In the genomic region with DNA sequence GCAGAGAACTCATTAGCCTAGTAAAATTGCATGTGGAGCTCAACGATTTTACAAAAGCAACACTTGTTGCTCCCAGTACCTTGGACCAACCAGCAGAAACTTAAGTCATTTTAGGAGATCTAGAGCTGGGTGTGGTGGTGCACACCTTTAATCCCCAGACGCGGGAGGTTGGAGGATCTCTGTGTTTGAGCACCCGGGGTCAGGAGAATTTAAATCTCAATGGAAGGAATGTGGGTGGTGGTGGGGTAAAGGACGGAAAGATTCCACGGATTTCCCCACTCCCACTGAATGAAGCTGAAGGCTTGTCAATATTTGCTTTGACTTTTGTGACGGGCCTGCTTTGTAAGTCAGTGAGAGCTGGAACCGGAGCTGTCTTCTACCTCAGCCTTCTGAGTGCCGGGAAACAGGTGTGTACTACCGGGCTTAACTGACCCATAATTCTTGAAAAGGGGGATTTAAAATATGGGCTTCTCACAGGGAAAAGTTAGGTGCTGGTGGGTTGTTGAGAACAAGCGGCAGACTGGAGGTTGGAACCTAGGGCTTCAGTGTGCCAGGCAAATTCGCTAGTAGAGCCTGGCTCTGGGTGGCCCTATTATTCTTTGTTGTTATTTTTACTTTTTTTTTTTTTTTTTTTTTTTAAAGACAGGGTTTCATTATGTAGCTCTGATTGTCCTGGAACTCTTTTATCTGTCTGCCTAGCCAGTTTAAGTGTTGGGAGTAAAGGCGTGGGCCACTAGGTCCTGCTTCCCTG, we compare ENCODE assay signal across 9 mouse cellular contexts. TPM values are rescaled to one million over a fixed set of nuclear protein-coding genes. Genes with fewer than 3 reads are reported as not detected.
DNase-seq lines count a peak whose midpoint lies in the region; ATAC-seq and TF ChIP-seq lines count a peak whose summit lies in the region.
"Had no signal": no experiment of that assay in that cellular context is flagged by ENCODE, and none has a peak within 500 bp of the region (broad histone marks: within the 10 kb centered on the region; RNA-seq: fewer than 3 reads in every experiment).

No protein-coding gene starts in this region.

- peaks cover 27% of the 10 kb centered on the region for H3K36me3 ChIP-seq in E14TG2a.4 (ENCODE audit: insufficient read depth, low read length)
- H3K36me3 ChIP-seq in hindbrain, embryonic 10.5 days = peaks cover 24% of the 10 kb centered on the region
- H3K36me3 ChIP-seq in midbrain, embryonic 11.5 days (ENCODE audit: control insufficient read depth, insufficient read depth, low read length) = 0 out of 2 replicates have a peak, but pooled peaks cover 5% of the 10 kb centered on the region
- no peaks in the 10 kb centered on the region for H3K36me3 ChIP-seq in thymus, adult 2 months (ENCODE audit: control insufficient read depth, insufficient read depth, low read length)

- H3K4me1 ChIP-seq in E14TG2a.4 (replicated peaks; ENCODE audit: low read depth, low read length) = peaks cover 55% of the 10 kb centered on the region
- peaks cover 28% of the 10 kb centered on the region for H3K4me1 ChIP-seq in hindbrain, embryonic 10.5 days (replicated peaks)
- H3K4me1 ChIP-seq in midbrain, embryonic 11.5 days (ENCODE audit: control insufficient read depth, insufficient read depth, low read length) = peaks cover 4% of the 10 kb centered on the region; the same call in 1 of the 2 replicates
- peaks cover 9% of the 10 kb centered on the region for H3K4me1 ChIP-seq in thymus, adult 2 months (replicated peaks; ENCODE audit: control insufficient read depth, insufficient read depth, low read length)

- no peak for ATAC-seq in cerebellum, adult (ENCODE audit: insufficient number of reproducible peaks, low FRiP score, low TSS enrichment)
- ATAC-seq in midbrain, embryonic 11.5 days (ENCODE audit: low FRiP score) = no peak

- peak; percentile 25 for DNase-seq in cerebellum, adult 11-12 months
- DNase-seq in hindbrain, embryonic 10.5 days (ENCODE audit: low spot score) = peak; percentile 10
- DNase-seq in midbrain, embryonic 11.5 days (ENCODE audit: low spot score, missing footprints) = peak; percentile 86
- DNase-seq in layer of hippocampus, postnatal 14 days (ENCODE audit: low spot score in 2 of 2) = no peak
- no peak for DNase-seq in thymus, adult 2 months
- DNase-seq in frontal cortex, postnatal 14 days (ENCODE audit: low spot score in 2 of 2) = no peak
- DNase-seq: gastrocnemius, postnatal 36 days had no signal

- peak overlapping the region; percentile 98 for H3K27ac ChIP-seq in hindbrain, embryonic 10.5 days
- no peak overlapping the region for H3K27ac ChIP-seq in midbrain, embryonic 11.5 days (ENCODE audit: low read depth, low read length)
- H3K27ac ChIP-seq in thymus, adult 2 months (ENCODE audit: control insufficient read depth, insufficient read depth, low read length) = no peak overlapping the region

- H3K9ac ChIP-seq in midbrain, embryonic 11.5 days (ENCODE audit: low read length) = peak overlapping the region; percentile 97; the same call in 1 of the 2 replicates

- no peaks in the 10 kb centered on the region for H3K9me3 ChIP-seq in E14TG2a.4 (ENCODE audit: low read length)
- no peaks in the 10 kb centered on the region for H3K9me3 ChIP-seq in hindbrain, embryonic 10.5 days
- H3K9me3 ChIP-seq in midbrain, embryonic 11.5 days (ENCODE audit: control insufficient read depth, low read length) = no peaks in the 10 kb centered on the region

- peak overlapping the region; percentile 96 for H3K4me3 ChIP-seq in E14TG2a.4 (replicated peaks; ENCODE audit: low read length)
- H3K4me3 ChIP-seq in hindbrain, embryonic 10.5 days = peak overlapping the region; percentile 99
- peak overlapping the region; percentile 100; the same call in 1 of the 2 replicates for H3K4me3 ChIP-seq in midbrain, embryonic 11.5 days (ENCODE audit: low read depth, low read length)
- H3K4me3 ChIP-seq in thymus, adult 2 months (ENCODE audit: control insufficient read depth, insufficient read depth, low read length) = no peak overlapping the region

- no peak for TF ChIP-seq CTCF in E14TG2a.4 (conservative IDR thresholded peaks at IDR 0.05; ENCODE audit: low read length)
- TF ChIP-seq CTCF in thymus, adult 2 months (IDR thresholded peaks at IDR 0.05; ENCODE audit: borderline replicate concordance, control insufficient read depth, extremely low read depth, insufficient read depth, low read length, poor library complexity) = no peak

- H3K4me2 ChIP-seq in midbrain, embryonic 11.5 days = peak overlapping the region; percentile 54

- WGBS in hindbrain, embryonic 10.5 days = 22% methylated on average over 13 of the region's 13 CpGs
- 14% methylated on average over 13 of the region's 13 CpGs for WGBS in midbrain, embryonic 11.5 days
- 98% methylated on average over 13 of the region's 13 CpGs for WGBS in thymus, adult 2 months

- no peak for TF ChIP-seq POLR2A in thymus, adult 2 months (IDR thresholded peaks at IDR 0.05; ENCODE audit: control insufficient read depth, extremely low read depth, insufficient read depth, low read length, poor library complexity)

- H3K27me3 ChIP-seq in E14TG2a.4 (ENCODE audit: insufficient read depth, low read length) = no peaks in the 10 kb centered on the region; the same call in 1 of the 2 replicates
- H3K27me3 ChIP-seq in hindbrain, embryonic 10.5 days (ENCODE audit: insufficient read depth, poor library complexity, severe bottlenecking) = no peaks in the 10 kb centered on the region
- no peaks in the 10 kb centered on the region for H3K27me3 ChIP-seq in midbrain, embryonic 11.5 days (ENCODE audit: control insufficient read depth, insufficient read depth, low read length)
- H3K27me3 ChIP-seq in thymus, adult 2 months (ENCODE audit: control insufficient read depth, insufficient read depth, low read length) = no peaks in the 10 kb centered on the region

RNA-seq across cellular contexts. Expression of a gene that starts 1.2 kb away (rescaled TPM):
- polyA plus RNA-seq in hindbrain, embryonic 10.5 days (2016; fragmentation: Nextera tagmentation; extraction: Ambion mirVana) = 26.2 and 41.2 TPM in 2 replicates
- 51.2 and 51.4 TPM in 2 replicates for polyA plus RNA-seq in midbrain, embryonic 11.5 days (2014; fragmentation: Nextera tagmentation; extraction: Ambion mirVana)
- 10 to 100 TPM; 20.8 to 24.3 TPM for total RNA-seq in layer of hippocampus, postnatal 14 days (2021)
- 3.9 and 4.5 TPM in 2 replicates for polyA plus RNA-seq in thymus, adult 2 months (2012; rRNA removed)

RNA-seq across cellular contexts. Expression of a gene that starts 33.6 kb away (rescaled TPM):
- polyA plus RNA-seq in hindbrain, embryonic 10.5 days (2016; fragmentation: Nextera tagmentation; extraction: Ambion mirVana) = 23.7 and 28.6 TPM in 2 replicates
- polyA plus RNA-seq in midbrain, embryonic 11.5 days (2014; fragmentation: Nextera tagmentation; extraction: Ambion mirVana) = 17.0 and 22.8 TPM in 2 replicates
- total RNA-seq in layer of hippocampus, postnatal 14 days (2021) = 1 to 10 TPM in 1 of 2 experiments, under 1 TPM in 1; 0.99 to 1.2 TPM
- polyA plus RNA-seq in thymus, adult 2 months (2012; rRNA removed) = 0.14 and 0.36 TPM in 2 replicates

Comparison
In these comparisons a context has a peak if more than half of its experiments do, and no peak if none do; other contexts are left out.
1. DNase-seq: peak in cerebellum, adult 11-12 months (single experiment), hindbrain, embryonic 10.5 days (single experiment) and midbrain, embryonic 11.5 days (single experiment); none in layer of hippocampus, postnatal 14 days (0 of 2), thymus, adult 2 months (single experiment) and frontal cortex, postnatal 14 days (0 of 2).
2. RNA of a gene that starts 33.6 kb away (polyA plus RNA-seq): 23.7 to 28.6 TPM in hindbrain, embryonic 10.5 days and 17.0 to 22.8 TPM in midbrain, embryonic 11.5 days; 0.14 to 0.36 TPM in thymus, adult 2 months; every median in the first group is over 10 times any median in the second.